Mouse (Mus musculus) megakaryocyte, embryonic 14.5 days (primary cell): ENCODE data around the gene Tor3a.

ENCODE experiments used
- FLI1 ChIP-seq: IDR thresholded peaks from 2 replicates; pipeline ENCODE4 v1.6.1; 2012; ENCODE audit warnings: low read length, inconsistent platforms, mixed read lengths
- GATA1 ChIP-seq: IDR thresholded peaks from 3 replicates; pipeline ENCODE4 v1.6.1; 2012; ENCODE audit warnings: mixed read lengths, low read length, inconsistent platforms, borderline replicate concordance

- TF ChIP-seq GATA1 (no peak), FLI1 (no peak)
These were observed 16.6 kb downstream of the Tor3a start for GRCm38 (mm10) chr1:156657523-156657922.
